Mouse (Mus musculus) macrophage (primary cell): ENCODE measurements around the gene Gpbar1. TPM values are rescaled to one million over a fixed set of nuclear protein-coding genes. Genes with fewer than 3 reads are reported as not detected.

Experiments used
- H3K27ac ChIP-seq: fragments of 350-480 bp; formaldehyde crosslinking; 2 replicates; pipeline ENCODE4 v1.9.0; 2021
- H3K36me3 ChIP-seq: fragments of 350-480 bp; formaldehyde crosslinking; 2 replicates; pipeline ENCODE4 v1.9.0; 2021; ENCODE audit errors: inconsistent target
- H3K4me3 ChIP-seq: fragments of 350-480 bp; formaldehyde crosslinking; 2 replicates; pipeline ENCODE4 v1.9.0; 2021; ENCODE audit errors: inconsistent target
- H3K79me2 ChIP-seq: fragments of 350-480 bp; formaldehyde crosslinking; 2 replicates; pipeline ENCODE4 v1.9.0; 2021; ENCODE audit errors: inconsistent target
- WGBS: methylation state at CpG from one replicate; pipeline ENCODE4 v1.1.7; 2026; ENCODE audit warnings: inconsistent platforms; ENCODE audit not compliant: missing documents; 5-methylcytosine and 5-hydroxymethylcytosine counted together
- polyA plus RNA-seq: library from polyadenylated mRNA; stranded (reverse); fragments of 250-400 nt; gene quantifications from 3 replicates; pipeline ENCODE4 v1.2.4, GENCODE M21; 2018; ENCODE audit warnings: inconsistent platforms

Gene Gpbar1
- polyA plus RNA-seq, 1 experiment from 2014 or later = not detected

DNA sequence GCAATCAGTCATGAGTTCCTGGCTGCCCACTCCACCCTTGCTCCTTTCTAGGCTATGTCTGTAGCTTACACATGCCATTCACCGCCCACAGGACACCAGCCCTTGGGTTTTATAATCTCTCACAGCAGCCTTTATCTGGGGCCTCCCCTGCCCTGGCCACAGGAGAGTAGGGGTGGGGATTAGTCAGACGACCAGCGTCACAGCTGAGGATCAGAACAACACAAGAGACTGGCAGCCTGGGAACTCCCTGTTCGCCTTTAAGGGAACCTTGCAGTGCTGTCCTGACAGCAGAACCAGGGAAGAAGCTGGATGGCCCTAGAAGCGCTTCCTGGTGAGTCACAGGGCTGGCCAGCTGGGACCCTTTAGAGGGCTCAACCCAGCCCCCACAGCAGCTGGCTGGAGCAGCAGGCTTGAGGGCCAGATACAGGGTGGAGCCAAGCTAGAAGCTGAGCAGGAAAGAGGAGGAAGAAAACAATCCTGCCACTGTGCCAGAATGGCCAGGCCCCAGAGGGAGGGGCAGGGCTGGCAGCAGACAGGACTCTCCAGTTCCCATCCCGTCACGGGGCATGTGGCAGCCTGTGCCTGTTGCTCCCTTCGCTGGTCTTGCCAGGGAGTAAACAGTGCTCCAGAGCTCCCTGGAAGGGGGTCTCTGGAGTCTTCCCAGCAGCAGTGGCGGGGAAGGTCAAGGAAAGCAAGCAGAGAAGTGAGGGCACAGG is 17.3 kb downstream of the Gpbar1 start:
- no peak overlapping the region for H3K4me3 ChIP-seq
- peaks cover 58% of the 10 kb centered on the region for H3K79me2 ChIP-seq
- H3K36me3 ChIP-seq = peaks cover 23% of the 10 kb centered on the region
- peak overlapping the region; percentile 84 for H3K27ac ChIP-seq
- WGBS = 30% methylated on average over 9 of the region's 9 CpGs

DNA sequence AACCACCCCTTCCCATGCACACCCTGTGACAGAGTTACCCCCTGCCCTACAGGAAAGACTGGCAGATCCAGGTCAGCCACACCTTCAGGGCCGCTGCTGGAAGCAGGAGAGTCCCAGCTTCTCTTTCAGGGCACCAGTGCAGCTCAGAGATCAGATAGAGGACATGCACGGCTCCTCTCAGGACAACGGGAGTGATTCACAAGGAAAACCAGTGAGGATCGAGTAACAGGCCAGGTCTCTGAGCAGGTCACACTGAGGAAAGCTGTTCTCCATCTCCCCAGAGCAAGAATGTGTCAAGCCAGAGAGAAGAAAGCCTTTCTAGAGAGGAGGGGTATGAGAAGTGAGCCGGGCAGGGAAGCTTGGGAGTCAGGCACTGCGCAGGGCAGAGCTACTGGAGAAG is 18.1 kb downstream of the Gpbar1 start:
- 85% methylated on average over 6 of the region's 6 CpGs for WGBS
- H3K27ac ChIP-seq = peak overlapping the region; percentile 84
- peaks cover 18% of the 10 kb centered on the region for H3K36me3 ChIP-seq
- H3K79me2 ChIP-seq = peaks cover 67% of the 10 kb centered on the region
- H3K4me3 ChIP-seq = no peak overlapping the region

DNA sequence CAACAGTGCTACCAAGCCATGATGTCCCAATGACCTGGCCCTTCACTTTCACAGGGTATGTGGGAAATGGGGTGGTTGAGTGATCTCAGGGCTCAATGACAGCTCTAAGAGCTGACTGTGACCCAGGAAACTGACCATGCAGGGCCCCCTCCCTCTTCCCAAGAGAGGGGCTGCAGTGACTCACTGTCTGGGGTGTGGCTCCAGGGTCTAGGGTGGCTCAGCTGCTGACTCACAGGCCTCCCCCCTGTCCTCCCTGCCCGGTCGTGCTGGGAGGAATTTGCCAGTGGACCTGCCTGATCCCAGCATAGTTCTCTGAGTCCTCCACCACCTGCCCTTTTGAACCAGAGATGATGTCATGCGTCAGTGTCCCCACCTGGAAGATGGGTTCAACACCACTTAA is 18.9 kb downstream of the Gpbar1 start:
- peaks cover 10% of the 10 kb centered on the region for H3K36me3 ChIP-seq
- WGBS = 43% methylated on average over 3 of the region's 3 CpGs
- peaks cover 74% of the 10 kb centered on the region for H3K79me2 ChIP-seq
- H3K4me3 ChIP-seq = no peak overlapping the region
- 0 out of 2 replicates have a peak overlapping the region, but pooled peaks have one; percentile 84 for H3K27ac ChIP-seq

DNA sequence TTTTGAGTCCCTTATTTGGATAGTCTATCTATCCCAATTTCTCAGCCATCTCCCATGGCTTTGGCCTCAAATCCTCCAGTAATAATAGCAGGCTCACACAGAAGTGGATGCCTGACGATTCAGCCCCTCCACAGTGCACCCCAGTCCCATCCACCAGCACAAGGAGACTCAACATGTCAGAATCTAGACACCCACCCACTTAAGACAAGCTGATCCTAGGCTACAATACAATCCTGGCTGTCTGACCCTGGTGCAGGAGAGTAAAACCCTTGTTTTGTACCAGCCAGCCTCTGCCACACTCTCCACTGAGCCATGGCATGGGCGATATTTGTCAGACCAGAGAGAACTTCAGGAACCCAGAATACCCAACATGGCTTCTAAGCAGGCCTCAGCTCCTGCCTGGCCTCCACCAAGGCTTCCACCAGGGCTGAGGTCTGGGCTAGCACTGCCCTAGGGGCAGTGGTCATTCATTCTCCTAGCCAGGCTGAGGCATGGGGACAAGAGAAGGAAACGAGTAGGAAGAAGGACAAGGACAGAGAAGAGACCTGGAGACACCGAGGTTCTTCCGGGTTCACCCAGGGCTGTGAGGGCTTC is 19.9 kb downstream of the Gpbar1 start:
- H3K4me3 ChIP-seq = no peak overlapping the region
- H3K27ac ChIP-seq = no peak overlapping the region
- H3K36me3 ChIP-seq = peaks cover under 1% of the 10 kb centered on the region; the same call in 1 of the 2 replicates
- WGBS = 93% methylated on average over 5 of the region's 5 CpGs
- H3K79me2 ChIP-seq = peaks cover 77% of the 10 kb centered on the region

DNA sequence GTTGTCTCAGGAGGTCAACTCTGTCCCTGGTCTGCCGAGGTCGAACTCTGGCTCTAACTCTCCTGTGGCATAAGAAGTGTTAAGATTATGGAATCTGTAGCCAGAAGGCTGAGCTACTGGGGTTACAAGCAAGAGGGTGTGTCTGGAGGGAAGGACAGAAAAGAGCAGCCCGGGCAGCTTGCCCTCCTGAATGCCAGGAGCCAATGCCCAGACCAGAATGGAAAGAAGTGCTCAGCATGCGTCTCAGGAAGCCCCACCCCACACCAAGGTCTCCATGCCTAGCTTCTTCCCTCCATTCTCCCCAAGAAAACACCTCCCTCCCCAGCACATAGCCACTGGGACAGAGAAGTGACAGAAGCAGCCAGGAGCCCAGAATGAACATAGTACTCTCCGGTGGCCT is 20.6 kb downstream of the Gpbar1 start:
- Histone ChIP-seq H3K36me3 (no peaks in the 10 kb centered on the region), H3K79me2 (peaks cover 82% of the 10 kb centered on the region), H3K4me3 (no peak overlapping the region), H3K27ac (no peak overlapping the region)
- 84% methylated on average over 5 of the region's 5 CpGs for WGBS

DNA sequence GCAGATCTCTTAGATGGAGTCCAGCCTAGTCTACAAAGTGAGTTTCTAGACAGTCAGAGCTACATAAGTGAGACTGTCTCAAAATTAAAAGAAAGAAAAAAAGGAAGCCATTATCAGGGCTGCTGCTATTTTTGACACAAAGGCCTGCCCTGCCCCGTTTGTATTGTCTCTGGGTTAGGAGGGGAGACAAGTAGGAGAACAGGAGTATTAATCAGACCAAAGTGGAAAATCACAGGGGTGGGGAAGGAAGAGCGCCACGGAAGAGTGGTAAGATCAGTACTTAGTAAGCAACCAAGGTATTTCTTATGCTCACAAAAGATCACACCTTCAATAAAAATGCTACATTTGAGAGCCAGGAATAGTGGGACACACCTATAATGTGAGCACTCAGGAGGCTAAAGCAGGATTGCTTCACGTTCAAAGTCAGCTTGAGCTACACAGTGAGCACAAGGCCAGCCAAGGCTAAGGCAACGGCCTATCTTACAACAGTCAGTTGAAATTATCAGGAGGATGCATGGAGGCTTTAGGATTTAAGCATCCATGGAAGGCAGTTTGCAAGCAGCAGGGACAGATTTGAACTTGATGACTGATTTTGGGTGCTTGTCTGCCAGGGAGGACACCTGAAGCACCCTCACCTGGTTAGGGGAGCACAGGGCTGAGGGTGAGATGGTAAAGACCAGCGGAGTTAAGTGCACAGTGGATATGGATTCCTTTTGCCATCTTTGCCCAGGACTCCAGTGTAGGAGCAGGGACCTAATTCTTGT is 22.2 kb downstream of the Gpbar1 start:
- WGBS = 67% methylated on average over 4 of the region's 6 CpGs
- Histone ChIP-seq H3K79me2 (peaks cover 75% of the 10 kb centered on the region), H3K27ac (no peak overlapping the region), H3K36me3 (no peaks in the 10 kb centered on the region), H3K4me3 (no peak overlapping the region)

DNA sequence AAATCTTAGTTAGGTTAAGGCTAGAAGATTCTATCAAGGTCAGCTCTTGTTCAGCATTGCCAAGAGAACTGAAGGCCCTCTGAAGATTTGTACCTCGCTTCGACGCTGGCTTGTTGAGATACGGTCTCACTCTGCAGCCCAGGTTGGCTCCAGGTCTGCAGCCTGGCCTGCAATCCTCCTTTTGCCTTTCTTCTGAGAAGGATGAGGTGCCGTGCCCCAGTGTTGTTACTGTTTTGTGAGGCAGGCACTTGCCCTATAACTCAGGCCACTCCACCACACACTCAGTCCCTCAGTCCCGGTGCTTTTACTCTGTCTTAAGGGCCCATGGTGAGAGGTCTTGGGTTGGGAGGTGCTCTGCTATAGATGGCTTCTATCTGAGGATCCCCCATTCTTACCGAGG is 23.9 kb downstream of the Gpbar1 start:
- H3K36me3 ChIP-seq = no peaks in the 10 kb centered on the region
- 80% methylated on average over 7 of the region's 7 CpGs for WGBS
- H3K79me2 ChIP-seq = peaks cover 65% of the 10 kb centered on the region
- no peak overlapping the region for H3K4me3 ChIP-seq
- no peak overlapping the region for H3K27ac ChIP-seq

DNA sequence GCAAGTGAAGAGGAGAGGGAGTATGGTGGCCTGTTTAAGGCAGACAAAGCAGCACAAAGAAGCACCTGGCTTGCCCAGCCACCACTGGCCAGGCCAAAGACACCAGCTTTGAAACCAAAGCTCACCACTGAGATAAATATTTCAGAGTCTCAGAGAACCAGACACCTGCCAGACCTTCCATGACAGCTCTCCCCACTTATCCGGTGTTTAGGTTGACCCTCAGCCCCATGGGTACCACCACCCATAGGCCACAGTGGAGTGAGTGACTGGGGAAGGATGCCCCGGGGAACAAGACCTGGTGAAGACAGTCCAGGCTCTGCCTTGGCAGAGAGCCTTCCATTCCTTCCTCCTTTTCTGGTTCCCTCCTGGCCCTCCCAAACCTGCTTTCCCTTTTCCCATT is 24.5 kb downstream of the Gpbar1 start:
- H3K79me2 ChIP-seq = peaks cover 59% of the 10 kb centered on the region
- peak overlapping the region; percentile 39; the same call in 1 of the 2 replicates for H3K27ac ChIP-seq
- no peaks in the 10 kb centered on the region for H3K36me3 ChIP-seq
- 46% methylated on average over 2 of the region's 2 CpGs for WGBS
- peak overlapping the region; percentile 60; the same call in 1 of the 2 replicates for H3K4me3 ChIP-seq

DNA sequence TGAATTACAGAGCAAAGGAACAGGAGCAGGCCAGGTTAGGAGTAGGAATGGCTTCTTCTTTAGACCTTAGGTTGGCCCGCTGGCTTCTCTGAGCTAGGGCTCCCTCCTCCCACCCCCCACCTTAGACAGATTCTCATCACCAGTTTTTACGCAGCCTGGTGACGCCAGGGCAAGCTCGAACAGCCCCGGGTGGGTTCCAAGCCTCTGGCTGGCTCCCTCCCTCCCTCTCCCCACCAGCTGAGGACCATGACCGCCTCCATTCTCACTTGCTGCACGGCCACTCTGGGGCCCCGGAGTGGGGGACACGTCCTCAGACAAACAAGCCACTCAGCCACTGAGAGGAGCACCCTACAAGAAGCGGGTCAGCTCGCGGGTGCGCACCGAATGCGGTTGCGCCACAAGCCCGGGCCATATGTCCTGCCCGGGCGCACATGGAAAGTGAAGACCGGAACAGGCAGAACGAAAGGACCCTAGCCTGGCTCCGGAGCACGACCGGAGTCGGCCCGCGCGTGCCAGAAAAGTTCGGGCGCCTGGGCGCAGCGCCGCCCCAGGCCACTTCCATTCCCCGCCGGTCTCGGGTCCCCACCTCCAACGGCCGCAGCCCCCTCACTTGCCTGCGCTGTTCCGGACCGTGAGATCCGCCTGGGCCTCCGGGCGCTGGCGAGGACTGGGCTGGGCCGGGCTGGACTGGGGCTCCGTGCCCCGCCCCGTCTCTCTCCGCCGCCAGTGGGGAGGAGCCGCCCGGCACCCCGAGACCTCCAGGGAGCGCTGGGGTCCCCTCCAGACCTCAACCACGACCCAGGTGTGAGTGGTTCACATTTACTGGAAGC is 25.4 kb downstream of the Gpbar1 start:
- peak overlapping the region; percentile 74 for H3K27ac ChIP-seq
- H3K36me3 ChIP-seq = no peaks in the 10 kb centered on the region
- peak overlapping the region; percentile 60 for H3K4me3 ChIP-seq
- peaks cover 50% of the 10 kb centered on the region for H3K79me2 ChIP-seq
- under 1% methylated on average over 50 of the region's 56 CpGs for WGBS

DNA sequence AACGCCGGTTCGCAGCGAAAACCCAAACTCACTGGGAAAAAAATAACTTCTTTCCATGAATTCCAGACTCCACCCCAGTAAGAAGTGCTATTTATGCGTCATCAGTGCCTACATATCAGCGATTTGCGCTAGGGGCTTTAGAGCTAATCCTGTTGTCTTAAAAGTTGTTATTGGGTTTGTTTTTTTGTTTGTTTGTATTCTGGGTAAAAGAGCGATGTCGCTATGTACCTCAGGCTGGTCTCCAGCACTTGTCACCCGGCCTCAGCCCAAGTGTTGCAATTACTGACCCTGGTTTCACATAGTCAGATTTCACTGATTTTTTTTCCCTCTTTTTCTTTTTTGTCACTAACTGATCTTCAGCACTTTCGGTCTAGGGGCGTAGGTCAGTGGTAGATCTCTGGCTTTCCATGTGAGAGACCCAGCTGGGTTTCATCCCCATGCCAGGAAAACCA is 26.0 kb downstream of the Gpbar1 start:
- WGBS = 3% methylated on average over 12 of the region's 12 CpGs
- H3K27ac ChIP-seq = peak overlapping the region; percentile 74
- H3K4me3 ChIP-seq = peak overlapping the region; percentile 60
- H3K79me2 ChIP-seq = peaks cover 43% of the 10 kb centered on the region
- no peaks in the 10 kb centered on the region for H3K36me3 ChIP-seq

DNA sequence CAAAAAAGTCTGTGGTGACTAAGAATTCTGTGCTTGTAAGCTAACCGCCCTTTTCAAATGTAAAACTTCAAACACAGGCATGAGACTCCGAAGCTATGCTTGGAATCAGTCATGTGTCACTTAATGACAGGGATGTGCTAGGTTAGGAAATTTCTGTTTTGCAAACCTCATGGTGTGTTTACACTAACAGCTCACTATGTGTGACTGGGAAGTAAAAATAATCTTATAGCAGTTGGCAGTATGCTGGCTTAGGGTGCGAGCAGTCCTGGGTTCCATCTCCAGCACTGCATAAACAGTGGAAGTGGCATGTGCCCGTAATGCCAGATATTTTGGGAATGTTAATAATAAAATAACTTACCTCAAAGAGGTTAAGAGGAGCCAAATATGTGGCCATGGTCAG is 26.6 kb downstream of the Gpbar1 start:
- Histone ChIP-seq H3K4me3 (no peak overlapping the region), H3K36me3 (no peaks in the 10 kb centered on the region), H3K27ac (no peak overlapping the region), H3K79me2 (peaks cover 37% of the 10 kb centered on the region)
- 97% methylated on average over 4 of the region's 4 CpGs for WGBS

DNA sequence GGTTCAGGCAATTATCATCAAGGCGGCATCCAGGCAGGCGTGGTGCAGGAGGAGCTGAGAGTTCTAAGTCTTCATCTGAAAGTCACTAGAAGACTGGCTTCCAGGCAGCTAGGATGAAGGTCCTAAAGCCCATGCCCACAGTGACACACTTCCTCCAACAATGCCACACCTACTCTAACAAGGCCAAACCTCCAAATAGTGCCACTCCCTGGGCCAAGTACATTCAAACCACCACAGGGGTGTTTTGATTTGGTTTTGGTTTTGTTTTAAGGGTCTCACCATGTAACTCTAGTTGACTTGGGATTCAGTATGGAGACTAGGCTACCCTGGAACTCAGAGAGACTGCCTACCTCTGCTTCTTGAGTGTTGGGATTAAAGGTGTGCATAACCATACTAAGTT is 27.2 kb downstream of the Gpbar1 start, which contains the start of gene Tmbim1:
Tmbim1 (minus strand) TSS at position 101 of the 400 bp plus-strand sequence.
- peak within 1 kb of the TSS; percentile 74 for H3K27ac ChIP-seq
- 92% methylated on average over 2 of the region's 2 CpGs for WGBS

DNA sequence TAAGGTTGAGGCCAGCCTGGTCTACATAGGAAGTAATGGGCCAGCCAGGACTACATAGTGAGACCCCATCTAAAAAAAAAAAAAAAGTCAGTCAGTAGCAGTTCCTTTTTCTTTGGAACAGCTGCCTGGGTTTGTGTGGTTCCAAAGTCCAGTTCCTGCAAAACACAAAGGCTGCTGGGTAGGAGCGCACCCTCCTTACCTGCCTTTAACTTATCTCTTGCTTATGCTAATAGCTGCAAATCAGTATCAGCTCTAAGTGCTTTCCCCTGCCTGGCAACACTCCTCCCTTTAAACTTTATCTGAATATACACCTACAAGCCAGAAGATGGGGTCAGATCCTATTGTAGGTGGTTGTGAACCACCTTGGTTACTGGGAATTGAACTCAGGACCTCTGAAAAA is 28.8 kb downstream of the Gpbar1 start:
- peaks cover 15% of the 10 kb centered on the region for H3K79me2 ChIP-seq
- H3K27ac ChIP-seq = no peak overlapping the region
- no peak overlapping the region for H3K4me3 ChIP-seq
- H3K36me3 ChIP-seq = no peaks in the 10 kb centered on the region
- no CpG with 5 or more reads among the region's 1 CpGs for WGBS

More for the DNA sequence above, 27.2 kb downstream of the Gpbar1 start, which contains the start of gene Tmbim1:
- H3K4me3 ChIP-seq = peak within 1 kb of the TSS; percentile 60
- peaks cover 32% of the 10 kb centered on the region for H3K79me2 ChIP-seq
- no peaks in the 10 kb centered on the region for H3K36me3 ChIP-seq
